8 mouse cellular contexts compared by ENCODE assay signal in genomic region chr4:120323198-120323597, GRCm38 (mm10). TPM values are rescaled to one million over a fixed set of nuclear protein-coding genes. Genes with fewer than 3 reads are reported as not detected.
DNase-seq lines count a peak whose midpoint lies in the region; ATAC-seq and TF ChIP-seq lines count a peak whose summit lies in the region.

No protein-coding gene starts in this region.

- H3K4me3 ChIP-seq in kidney, postnatal 0 days (replicated peaks; ENCODE audit: low read depth, low read length), result no peak overlapping the region
- H3K4me3 ChIP-seq in kidney, embryonic 16.5 days (ENCODE audit: low read length), result no peak overlapping the region

- no peaks in the 10 kb centered on the region for H3K36me3 ChIP-seq in kidney, postnatal 0 days (ENCODE audit: insufficient read depth, low read length)
- no peaks in the 10 kb centered on the region for H3K36me3 ChIP-seq in kidney, embryonic 16.5 days (ENCODE audit: insufficient read depth, low read length)

- H3K27me3 ChIP-seq in kidney, postnatal 0 days (ENCODE audit: insufficient read depth, low read length), result no peaks in the 10 kb centered on the region
- no peaks in the 10 kb centered on the region for H3K27me3 ChIP-seq in kidney, embryonic 16.5 days (ENCODE audit: insufficient read depth, low read length)

- peak; percentile 70 for TF ChIP-seq CTCF in kidney, postnatal 0 days (IDR thresholded peaks at IDR 0.05; ENCODE audit: low read depth)

- DNase-seq in kidney, postnatal 0 days (ENCODE audit: low spot score), result peak; percentile 42
- peak; percentile 16 for DNase-seq in MN1 (ENCODE audit: low spot score)
- peak; percentile 14 to 18 for DNase-seq in adrenal gland, postnatal 4 days (ENCODE audit: low spot score in 2 of 2)
- peak; percentile 50 for DNase-seq in gastrocnemius, postnatal 14 days
- peak; percentile 34 to 68 for DNase-seq in left cerebral cortex, adult 18-20 months (ENCODE audit: low spot score in 2 of 2)
- DNase-seq in retina, postnatal 7 days (ENCODE audit: low read depth, low spot score), result peak; percentile 37

- intact Hi-C loops in gastrocnemius, postnatal 14 days (cut with DNase I; ENCODE audit: low total_unique reads), result no loop called here

- no peaks in the 10 kb centered on the region for H3K4me1 ChIP-seq in kidney, postnatal 0 days (replicated peaks; ENCODE audit: insufficient read depth, low read length)
- H3K4me1 ChIP-seq in kidney, embryonic 16.5 days (ENCODE audit: insufficient read depth, low read length), result no peaks in the 10 kb centered on the region

- H3K27ac ChIP-seq in kidney, postnatal 0 days, result no peak overlapping the region
- no peak overlapping the region for H3K27ac ChIP-seq in kidney, embryonic 16.5 days (ENCODE audit: low read length)

- no peaks in the 10 kb centered on the region for H3K9me3 ChIP-seq in kidney, postnatal 0 days (replicated peaks; ENCODE audit: low read length)
- no peaks in the 10 kb centered on the region for H3K9me3 ChIP-seq in kidney, embryonic 16.5 days (ENCODE audit: low read length)

- no peak overlapping the region for H3K4me2 ChIP-seq in kidney, postnatal 0 days (ENCODE audit: low read length)
- no peak overlapping the region for H3K4me2 ChIP-seq in kidney, embryonic 16.5 days (replicated peaks; ENCODE audit: low read depth, low read length)

- no peak for ATAC-seq in kidney, postnatal 0 days (replicated peaks; ENCODE audit: low FRiP score, low read depth)
- ATAC-seq in kidney, embryonic 16.5 days (ENCODE audit: low FRiP score, low TSS enrichment), result no peak
- ATAC-seq in monocyte, adult 5-6 weeks (replicated peaks; ENCODE audit: insufficient number of reproducible peaks, low FRiP score, low TSS enrichment, poor library complexity, severe bottlenecking), result no peak

- H3K9ac ChIP-seq in kidney, postnatal 0 days (ENCODE audit: low read depth, low read length), result no peak overlapping the region
- no peak overlapping the region for H3K9ac ChIP-seq in kidney, embryonic 16.5 days (replicated peaks; ENCODE audit: low read length)

- 33% methylated on average over 6 of the region's 6 CpGs for WGBS in kidney, postnatal 0 days
- WGBS in kidney, embryonic 16.5 days, result 25% methylated on average over 6 of the region's 6 CpGs

RNA-seq across cellular contexts. Expression of gene Foxo6, which starts 36.0 kb away (rescaled TPM):
- polyA plus RNA-seq in kidney, postnatal 0 days (2015; fragmentation: Nextera tagmentation; extraction: Ambion mirVana), result 0.11 TPM in 1 of 2 replicates, not detected in the other
- 0.10 and 0.15 TPM in 2 replicates for polyA plus RNA-seq in kidney, embryonic 16.5 days (2015; fragmentation: Nextera tagmentation; extraction: Ambion mirVana)
- 1 to 10 TPM; 4.4 to 4.5 TPM for total RNA-seq in adrenal gland, postnatal 4 days (2021)
- 10 to 100 TPM in 1 of 2 experiments, 1 to 10 TPM in 1; 6.7 to 11.6 TPM for total RNA-seq in gastrocnemius, postnatal 14 days (2021)
- total RNA-seq in left cerebral cortex, adult 18-20 months (2021), result 10 to 100 TPM; 13.2 to 17.9 TPM
- not detected in 3 replicates for total RNA-seq in monocyte, adult 5-6 weeks (2017)
